Mouse (Mus musculus): Measurements from ENCODE around the gene Zc3hav1l.

GRCm38 (mm10) chr6:38298761-38299401, at the start of gene Zc3hav1l:
- TF ChIP-seq CTCF (IDR thresholded peaks at IDR 0.05; ENCODE audit: control insufficient read depth, insufficient read depth, insufficient replicate concordance, low read depth, low read length) (no peak), POLR2A (IDR thresholded peaks at IDR 0.05; ENCODE audit: control insufficient read depth, low read depth, low read length) (peak; percentile 51; the same call in 1 of the 2 replicates)

All from testis, adult 2 months (tissue).